Mouse (Mus musculus): ENCODE data around the gene Hes7. TPM values are rescaled to one million over a fixed set of nuclear protein-coding genes. Genes with fewer than 3 reads are reported as not detected.

Gene Hes7
- polyA plus RNA-seq (2016; fragmentation: Nextera tagmentation; extraction: Ambion mirVana) = 0.70 and 0.81 TPM in 2 replicates

GRCm38 (mm10) chr11:69120221-69121000 is at the start of gene Hes7:
Gene Hes7 (plus strand): TSS chr11:69120404.
- Histone ChIP-seq H3K4me2 (peak within 1 kb of the TSS; percentile 90), H3K9ac (peak within 1 kb of the TSS; percentile 71), H3K4me3 (peak within 1 kb of the TSS; percentile 67), H3K9me3 (replicated peaks) (no peaks in the 10 kb centered on the region), H3K4me1 (replicated peaks) (peaks cover 29% of the 10 kb centered on the region), H3K36me3 (no peaks in the 10 kb centered on the region), H3K27ac (ENCODE audit: poor library complexity, severe bottlenecking) (peak within 1 kb of the TSS; percentile 2; the same call in 1 of the 2 replicates), H3K27me3 (replicated peaks) (no peaks in the 10 kb centered on the region)
- 2% methylated on average over 27 of the region's 27 CpGs for WGBS
- no peak for ATAC-seq (ENCODE audit: insufficient number of reproducible peaks, low FRiP score)

- H3K4me3 ChIP-seq = peak within 1 kb of the TSS; percentile 65
- H3K9me3 ChIP-seq (replicated peaks) = no peaks in the 10 kb centered on the region
- H3K27ac ChIP-seq (ENCODE audit: poor library complexity, severe bottlenecking) = peak within 1 kb of the TSS; percentile 91
- 0% methylated on average over 47 of the region's 47 CpGs for WGBS
- H3K4me2 ChIP-seq = peak within 1 kb of the TSS; percentile 76
- H3K9ac ChIP-seq = peak within 1 kb of the TSS; percentile 78
- no peaks in the 10 kb centered on the region for H3K27me3 ChIP-seq (replicated peaks)
- ATAC-seq (ENCODE audit: insufficient number of reproducible peaks, low FRiP score) = peak; percentile 89
- H3K4me1 ChIP-seq (replicated peaks) = peaks cover 36% of the 10 kb centered on the region
- no peaks in the 10 kb centered on the region for H3K36me3 ChIP-seq
These were observed 49.5 kb upstream of the Hes7 start, which contains the start of gene Tmem107 for GRCm38 (mm10) chr11:69070590-69071222. Gene Tmem107 (plus strand): TSS chr11:69070806.

GRCm38 (mm10) chr11:69071262-69071661 is 48.9 kb upstream of the Hes7 start:
- Histone ChIP-seq H3K27ac (ENCODE audit: poor library complexity, severe bottlenecking) (peak overlapping the region; percentile 91), H3K9ac (peak overlapping the region; percentile 78), H3K4me1 (replicated peaks) (peaks cover 32% of the 10 kb centered on the region), H3K4me2 (peak overlapping the region; percentile 76), H3K9me3 (replicated peaks) (no peaks in the 10 kb centered on the region), H3K36me3 (no peaks in the 10 kb centered on the region), H3K27me3 (replicated peaks) (no peaks in the 10 kb centered on the region), H3K4me3 (peak overlapping the region; percentile 65)
- ATAC-seq (ENCODE audit: insufficient number of reproducible peaks, low FRiP score) = no peak
- 29% methylated on average over 9 of the region's 9 CpGs for WGBS

GRCm38 (mm10) chr11:69072234-69072633 is 48.0 kb upstream of the Hes7 start:
- Histone ChIP-seq H3K4me2 (peak overlapping the region; percentile 70), H3K36me3 (no peaks in the 10 kb centered on the region), H3K9ac (peak overlapping the region; percentile 70), H3K4me3 (peak overlapping the region; percentile 40), H3K27me3 (replicated peaks) (no peaks in the 10 kb centered on the region), H3K4me1 (replicated peaks) (peaks cover 24% of the 10 kb centered on the region), H3K9me3 (replicated peaks) (no peaks in the 10 kb centered on the region), H3K27ac (ENCODE audit: poor library complexity, severe bottlenecking) (peak overlapping the region; percentile 66; the same call in 1 of the 2 replicates)
- no peak for ATAC-seq (ENCODE audit: insufficient number of reproducible peaks, low FRiP score)
- 80% methylated on average over 11 of the region's 11 CpGs for WGBS

- H3K9me3 ChIP-seq (replicated peaks) = no peaks in the 10 kb centered on the region
- no peaks in the 10 kb centered on the region for H3K27me3 ChIP-seq (replicated peaks)
- peak overlapping the region; percentile 70 for H3K4me2 ChIP-seq
- no peaks in the 10 kb centered on the region for H3K36me3 ChIP-seq
- H3K9ac ChIP-seq = peak overlapping the region; percentile 70
- H3K4me1 ChIP-seq (replicated peaks) = peaks cover 20% of the 10 kb centered on the region
- ATAC-seq (ENCODE audit: insufficient number of reproducible peaks, low FRiP score) = no peak
- 15% methylated on average over 9 of the region's 9 CpGs for WGBS
- H3K27ac ChIP-seq (ENCODE audit: poor library complexity, severe bottlenecking) = peak overlapping the region; percentile 66
- peak overlapping the region; percentile 40 for H3K4me3 ChIP-seq
These were observed 47.5 kb upstream of the Hes7 start for GRCm38 (mm10) chr11:69072666-69073064.

- H3K36me3 ChIP-seq = no peaks in the 10 kb centered on the region
- no peaks in the 10 kb centered on the region for H3K9me3 ChIP-seq (replicated peaks)
- H3K4me1 ChIP-seq (replicated peaks) = peaks cover 18% of the 10 kb centered on the region
- WGBS = 0% methylated on average over 14 of the region's 14 CpGs
- peak overlapping the region; percentile 70 for H3K4me2 ChIP-seq
- peak overlapping the region; percentile 40 for H3K4me3 ChIP-seq
- ATAC-seq (ENCODE audit: insufficient number of reproducible peaks, low FRiP score) = peak; percentile 63
- H3K27ac ChIP-seq (ENCODE audit: poor library complexity, severe bottlenecking) = peak overlapping the region; percentile 80
- no peaks in the 10 kb centered on the region for H3K27me3 ChIP-seq (replicated peaks)
- H3K9ac ChIP-seq = peak overlapping the region; percentile 70
These were observed 46.9 kb upstream of the Hes7 start for GRCm38 (mm10) chr11:69073065-69073888.

- Histone ChIP-seq H3K36me3 (no peaks in the 10 kb centered on the region), H3K9ac (no peak overlapping the region), H3K4me1 (replicated peaks) (peaks cover 18% of the 10 kb centered on the region), H3K4me3 (no peak overlapping the region), H3K9me3 (replicated peaks) (no peaks in the 10 kb centered on the region), H3K4me2 (no peak overlapping the region), H3K27ac (ENCODE audit: poor library complexity, severe bottlenecking) (peak overlapping the region; percentile 80; the same call in 1 of the 2 replicates), H3K27me3 (replicated peaks) (no peaks in the 10 kb centered on the region)
- 44% methylated on average over 6 of the region's 6 CpGs for WGBS
- no peak for ATAC-seq (ENCODE audit: insufficient number of reproducible peaks, low FRiP score)
These were observed 46.0 kb upstream of the Hes7 start for GRCm38 (mm10) chr11:69073951-69074775.

GRCm38 (mm10) chr11:69074776-69075069 is 45.5 kb upstream of the Hes7 start:
- Histone ChIP-seq H3K27ac (ENCODE audit: poor library complexity, severe bottlenecking) (no peak overlapping the region), H3K27me3 (replicated peaks) (no peaks in the 10 kb centered on the region), H3K9me3 (replicated peaks) (no peaks in the 10 kb centered on the region), H3K4me3 (no peak overlapping the region), H3K4me1 (replicated peaks) (peaks cover 18% of the 10 kb centered on the region), H3K4me2 (no peak overlapping the region), H3K9ac (no peak overlapping the region), H3K36me3 (no peaks in the 10 kb centered on the region)
- ATAC-seq (ENCODE audit: insufficient number of reproducible peaks, low FRiP score) = no peak
- WGBS = 47% methylated on average over 2 of the region's 2 CpGs

- Histone ChIP-seq H3K9ac (no peak overlapping the region), H3K9me3 (replicated peaks) (no peaks in the 10 kb centered on the region), H3K36me3 (no peaks in the 10 kb centered on the region), H3K4me2 (no peak overlapping the region), H3K4me3 (no peak overlapping the region), H3K27ac (ENCODE audit: poor library complexity, severe bottlenecking) (no peak overlapping the region), H3K27me3 (replicated peaks) (no peaks in the 10 kb centered on the region), H3K4me1 (replicated peaks) (peaks cover 14% of the 10 kb centered on the region)
- 55% methylated on average over 9 of the region's 9 CpGs for WGBS
- ATAC-seq (ENCODE audit: insufficient number of reproducible peaks, low FRiP score) = no peak
These were observed 44.3 kb upstream of the Hes7 start for GRCm38 (mm10) chr11:69075764-69076479.

- Histone ChIP-seq H3K9ac (no peak overlapping the region), H3K4me2 (no peak overlapping the region), H3K36me3 (no peaks in the 10 kb centered on the region), H3K27me3 (replicated peaks) (no peaks in the 10 kb centered on the region), H3K4me3 (no peak overlapping the region), H3K27ac (ENCODE audit: poor library complexity, severe bottlenecking) (no peak overlapping the region), H3K9me3 (replicated peaks) (no peaks in the 10 kb centered on the region), H3K4me1 (replicated peaks) (peaks cover 7% of the 10 kb centered on the region)
- 78% methylated on average over 5 of the region's 5 CpGs for WGBS
- no peak for ATAC-seq (ENCODE audit: insufficient number of reproducible peaks, low FRiP score)
These were observed 43.6 kb upstream of the Hes7 start for GRCm38 (mm10) chr11:69076572-69076971.

Data from heart, embryonic 12.5 days (tissue).